Mouse (Mus musculus): Measurements from ENCODE around the gene Olfr530.

Gene Olfr530

DNA sequence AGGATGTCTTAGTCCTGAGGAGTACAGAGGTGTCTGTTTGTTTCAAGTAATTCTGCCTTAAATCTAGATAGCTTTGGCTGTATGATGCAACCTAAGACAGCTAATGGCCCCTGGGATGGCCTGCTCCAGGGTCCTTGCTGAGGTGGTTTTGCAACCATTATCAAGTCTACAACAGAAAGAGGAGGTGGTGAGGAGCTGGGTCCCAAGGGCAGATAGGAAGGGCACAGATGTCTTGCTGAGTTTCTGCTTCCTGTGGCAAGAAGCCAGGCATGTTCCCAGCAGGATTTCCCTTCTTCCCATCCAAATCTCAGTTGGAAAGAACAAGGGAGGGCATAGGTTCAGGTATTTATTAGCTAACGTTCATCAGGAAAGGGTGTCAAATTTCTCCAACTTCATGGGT is at the start of gene Olfr530:
TSS of gene Olfr530 (minus strand) at position 101 of the 400 bp plus-strand sequence.
- no peak for DNase-seq

DNA sequence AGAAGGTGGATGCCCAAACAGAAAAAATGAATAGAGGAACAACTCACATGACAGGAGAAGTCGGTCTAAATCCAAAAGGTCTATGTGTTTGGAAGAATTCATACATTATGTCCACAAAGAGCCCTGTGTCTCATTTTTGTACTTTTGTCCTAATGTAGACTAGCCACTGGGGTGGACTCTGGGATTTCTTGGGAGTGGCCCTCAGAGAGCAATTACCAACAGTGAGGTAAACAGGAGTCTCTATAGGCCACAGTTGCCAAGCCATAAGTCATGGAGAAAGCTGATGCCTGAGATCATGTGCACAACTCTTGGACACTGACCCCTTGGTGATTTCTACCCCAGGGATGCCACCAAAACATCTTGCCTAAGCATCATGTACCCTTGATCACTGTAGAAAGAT is 45.4 kb upstream of the Olfr530 start, which contains the start of gene Olfr532:
TSS of gene Olfr532 (minus strand) at position 101 of the 400 bp plus-strand sequence.
- DNase-seq, result no peak

DNA sequence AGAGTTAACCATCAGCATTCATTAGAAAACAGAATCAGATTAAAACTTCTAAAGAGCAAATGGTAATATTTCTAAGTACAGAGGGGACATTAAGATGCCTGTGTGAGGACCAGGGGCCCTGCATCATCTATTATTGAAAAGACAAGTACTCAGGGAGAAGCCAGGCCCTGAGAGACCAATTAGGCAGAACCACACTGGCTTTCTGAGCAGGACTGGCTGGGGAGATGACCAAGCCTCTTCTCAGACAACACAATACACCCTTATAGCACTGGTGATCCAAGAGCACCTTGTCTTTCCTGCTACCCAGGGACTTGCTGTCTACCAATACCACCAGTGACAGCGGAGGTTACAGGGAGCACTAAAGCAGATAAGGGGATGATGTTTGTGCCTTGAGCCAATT is 26.7 kb upstream of the Olfr530 start, which contains the start of gene Olfr531:
TSS of gene Olfr531 (minus strand) at position 101 of the 400 bp plus-strand sequence.
- DNase-seq, result no peak

- no peak for DNase-seq
These were observed 780 bp upstream of the Olfr530 start for GRCm38 (mm10) chr7:140376911-140377310.

DNA sequence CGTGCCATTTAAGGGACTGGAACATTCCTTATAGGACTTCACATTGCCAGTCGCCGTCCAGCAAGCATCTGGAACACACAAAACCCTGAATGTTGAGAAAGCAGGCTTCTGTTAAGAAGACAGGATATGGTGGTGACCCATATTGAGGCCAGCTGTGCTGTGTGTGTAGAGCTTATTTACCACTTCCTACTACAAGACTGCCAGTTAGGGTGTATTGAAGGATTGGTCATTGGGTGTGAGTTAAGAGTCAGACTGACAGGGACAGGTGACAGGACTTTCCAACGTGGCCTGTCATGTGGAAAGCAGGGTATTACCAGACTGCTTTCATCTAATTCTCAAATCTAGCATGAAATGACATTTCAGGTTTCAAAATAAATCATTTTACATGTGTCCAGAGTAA is 1.8 kb downstream of the Olfr530 start:
- DNase-seq, result no peak

GRCm38 (mm10) chr7:140361571-140361970 is 14.6 kb downstream of the Olfr530 start, which contains the start of gene Olfr60:
TSS of gene Olfr60 (minus strand) at chr7:140361671.
- no peak for DNase-seq

DNA sequence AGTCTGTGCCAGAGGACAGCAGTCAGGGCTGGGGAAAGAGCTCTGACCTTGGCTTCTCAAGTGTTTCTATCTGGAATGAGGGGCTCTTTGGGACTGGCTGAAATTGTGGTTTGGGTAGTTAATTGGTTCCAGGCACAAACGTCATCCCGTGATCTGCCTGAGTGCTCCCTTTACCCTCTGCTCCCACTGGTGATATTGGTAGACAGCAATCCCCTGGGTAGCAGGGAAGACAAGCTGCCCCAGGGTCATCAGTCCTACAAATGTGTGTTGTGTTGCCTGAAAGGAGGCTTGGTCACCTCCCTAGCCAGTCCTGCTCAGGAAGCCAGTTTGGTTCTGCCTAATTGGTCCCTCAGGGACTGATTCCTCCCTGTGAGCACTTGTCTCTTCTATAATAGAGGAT is 42.4 kb downstream of the Olfr530 start, which contains the start of gene Olfr527:
TSS of gene Olfr527 (plus strand) at position 301 of the 400 bp plus-strand sequence.
- DNase-seq, result no peak

DNA sequence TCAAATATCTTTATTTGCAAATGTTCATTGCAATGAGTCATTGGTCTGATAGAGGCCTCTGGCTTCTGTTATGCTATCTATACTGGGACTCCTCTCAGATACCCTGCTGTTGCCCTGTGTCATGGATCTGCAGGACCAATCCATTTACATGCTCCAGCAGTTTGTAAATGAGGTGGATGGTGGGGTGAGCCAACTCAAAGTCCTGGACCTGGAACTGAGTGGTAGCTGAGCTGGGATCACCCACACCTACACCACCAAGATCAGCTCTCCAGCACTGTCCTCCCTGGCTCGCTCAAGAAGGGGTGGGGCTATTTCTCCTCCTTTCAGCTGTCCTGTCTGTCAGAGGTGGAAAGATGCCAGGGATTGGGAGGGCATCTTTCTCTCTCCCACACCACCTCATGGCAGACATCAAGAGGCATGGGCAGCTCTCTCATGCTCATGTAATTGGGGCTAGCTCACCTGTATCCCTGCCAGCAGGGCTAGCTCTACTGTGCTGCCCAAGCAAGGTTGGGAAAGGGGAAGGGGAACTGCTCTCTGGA is 46.3 kb downstream of the Olfr530 start:
- no peak for DNase-seq
